Mouse (Mus musculus) midbrain, embryonic 12.5 days (tissue): ENCODE data around the gene Krt71. TPM values are rescaled to one million over a fixed set of nuclear protein-coding genes. Genes with fewer than 3 reads are reported as not detected.

Source experiments
- microRNA-seq: library from miRNA; unstranded; fragments of <30 nt; microRNA quantifications from one replicate; pipeline ENCODE4, GENCODE M21; 2017
- polyA plus RNA-seq: library from polyadenylated mRNA; unstranded; fragments of >200 nt; fragmentation: Nextera tagmentation; extraction: Ambion mirVana; gene quantifications from 2 replicates; pipeline ENCODE4 v1.2.1, GENCODE M21; 2016

The Krt71 gene
- polyA plus RNA-seq, 1 experiment from 2014 or later = not detected

Small RNA genes lying within 50 kb of the gene (microRNA-seq; reads per million reads assigned to microRNA genes)
- gene Gm44323 = not detected
- gene Gm44342 = not detected

Other genes starting within 250 kb of the Krt71 start
- not detected in 2 replicates for gene Gm49425, start 225.8 kb downstream of the Krt71 start, polyA plus RNA-seq
- gene Krt84, start 210.3 kb downstream of the Krt71 start, polyA plus RNA-seq = not detected in 2 replicates
- not detected in 2 replicates for gene Krt82, start 192.4 kb downstream of the Krt71 start, polyA plus RNA-seq
- gene Krt90, start 180.2 kb downstream of the Krt71 start, polyA plus RNA-seq = 0.09 and 0.31 TPM in 2 replicates
- gene Krt75, start 169.2 kb downstream of the Krt71 start, polyA plus RNA-seq = not detected in 2 replicates
- not detected in 2 replicates for gene Gm5414, start 114.9 kb downstream of the Krt71 start, polyA plus RNA-seq
- not detected in 2 replicates for gene Gm5478, start 95.7 kb downstream of the Krt71 start, polyA plus RNA-seq
- not detected in 2 replicates for gene Krt6b, start 62.8 kb downstream of the Krt71 start, polyA plus RNA-seq
- gene Krt6a, start 48.8 kb downstream of the Krt71 start, polyA plus RNA-seq = not detected in 2 replicates
- 5.3 and 7.9 TPM in 2 replicates for gene Krt5, start 30.2 kb downstream of the Krt71 start, polyA plus RNA-seq
- not detected in 2 replicates for gene Krt72, start 43.4 kb upstream of the Krt71 start, polyA plus RNA-seq
- 0.34 TPM in 2 replicates for gene Krt73, start 59.2 kb upstream of the Krt71 start, polyA plus RNA-seq
- not detected in 2 replicates for gene Krt2, start 75.1 kb upstream of the Krt71 start, polyA plus RNA-seq
- gene Krt1, start 107.7 kb upstream of the Krt71 start, polyA plus RNA-seq = 2.3 and 4.6 TPM in 2 replicates
- gene Krt77, start 126.6 kb upstream of the Krt71 start, polyA plus RNA-seq = not detected in 2 replicates
- gene Krt76, start 149.8 kb upstream of the Krt71 start, polyA plus RNA-seq = not detected in 2 replicates
- gene Krt4, start 181.6 kb upstream of the Krt71 start, polyA plus RNA-seq = not detected in 2 replicates
- gene Krt79, start 197.2 kb upstream of the Krt71 start, polyA plus RNA-seq = 0.14 and 0.27 TPM in 2 replicates
- gene Krt78, start 211.2 kb upstream of the Krt71 start, polyA plus RNA-seq = not detected in 2 replicates